Mouse (Mus musculus) myocyte (in vitro differentiated cells): Measurements from ENCODE around the gene Trim65.

Source experiments
- E2F4 ChIP-seq: IDR thresholded peaks from one replicate; pipeline ENCODE4 v1.6.1; 2011; ENCODE audit warnings: mild to moderate bottlenecking, control low read depth, moderate library complexity; ENCODE audit not compliant: insufficient read depth
- MYOG ChIP-seq, 3 experiments: IDR thresholded peaks; one replicate each; pipeline ENCODE4 v1.6.1; 2011; ENCODE audit warnings: control low read depth in 2 of 3, low read depth in 2 of 3, mild to moderate bottlenecking in 2 of 3; ENCODE audit not compliant: insufficient read length in 2 of 3, control insufficient read depth in 1 of 3, insufficient read depth in 1 of 3
- POLR2A ChIP-seq: IDR thresholded peaks from one replicate; pipeline ENCODE4 v1.6.1; 2011; ENCODE audit warnings: low read depth, mild to moderate bottlenecking, control low read depth, moderate library complexity; ENCODE audit not compliant: insufficient read length
- POLR2AphosphoS2 ChIP-seq: IDR thresholded peaks from one replicate; pipeline ENCODE4 v1.6.1; 2011; ENCODE audit warnings: low read depth, control low read depth; ENCODE audit not compliant: insufficient read length

GRCm38 (mm10) chr11:116148761-116149221 is 17.9 kb upstream of the Trim65 start:
- TF ChIP-seq MYOG (IDR thresholded peaks at IDR 0.05; ENCODE audit: control insufficient read depth in 1 of 3, insufficient read depth in 1 of 3, insufficient read length in 2 of 3, low read depth in 2 of 3): no peak
- TF ChIP-seq E2F4: no peak
- no peak for TF ChIP-seq POLR2A
- TF ChIP-seq POLR2AphosphoS2: no peak
